Mouse (Mus musculus) lung, postnatal 0 days (tissue): Measurements from ENCODE around the gene Trank1. TPM values are rescaled to one million over a fixed set of nuclear protein-coding genes. Genes with fewer than 3 reads are reported as not detected.

Experiments used
- ATAC-seq: fragments of 200-750 bp; cut with Nextera tagmentation; 2 replicates; pipeline ENCODE4 v1.8.0; 2017; ENCODE audit warnings: moderate library complexity
- DNase-seq: peaks from one replicate; pipeline ENCODE4 v3.0.0-alpha.2; 2016; ENCODE audit warnings: low spot score
- H3K27ac ChIP-seq: fragments of 300-500 bp; sonication (generic); 2 replicates; pipeline ENCODE4 v1.5.1; 2014; ENCODE audit warnings: antibody characterized with exemption, mild to moderate bottlenecking, low read length, mixed read lengths
- H3K27me3 ChIP-seq: fragments of 300-500 bp; sonication (generic); replicated peaks from 2 replicates; pipeline ENCODE4 v1.6.1; 2014; ENCODE audit warnings: low read length, mixed read lengths; ENCODE audit not compliant: insufficient read depth
- H3K36me3 ChIP-seq: fragments of 300-500 bp; sonication (generic); 2 replicates; pipeline ENCODE4 v1.6.1; 2014; ENCODE audit warnings: low read length, mixed read lengths; ENCODE audit not compliant: insufficient read depth
- H3K4me1 ChIP-seq: fragments of 300-500 bp; sonication (generic); 2 replicates; pipeline ENCODE4 v1.6.1; 2014; ENCODE audit warnings: antibody characterized with exemption, low read depth, low read length, mixed read lengths; ENCODE audit not compliant: insufficient read depth
- H3K4me2 ChIP-seq: fragments of 300-500 bp; sonication (generic); replicated peaks from 2 replicates; pipeline ENCODE4 v1.6.1; 2014; ENCODE audit warnings: low read depth, mild to moderate bottlenecking, low read length, moderate library complexity, mixed read lengths
- H3K4me3 ChIP-seq: fragments of 300-500 bp; sonication (generic); 2 replicates; pipeline ENCODE4 v1.5.1; 2014; ENCODE audit warnings: low read depth, low read length
- H3K9ac ChIP-seq: fragments of 300-500 bp; sonication (generic); replicated peaks from 2 replicates; pipeline ENCODE4 v1.6.1; 2014; ENCODE audit warnings: low read depth, mild to moderate bottlenecking
- H3K9me3 ChIP-seq: fragments of 300-500 bp; sonication (generic); 2 replicates; pipeline ENCODE4 v1.6.1; 2016; ENCODE audit warnings: low read length, mixed read lengths
- CTCF ChIP-seq: IDR thresholded peaks from 2 replicates; pipeline ENCODE4 v1.5.1; 2016; ENCODE audit warnings: antibody characterized with exemption, mild to moderate bottlenecking
- EP300 ChIP-seq: IDR thresholded peaks from 2 replicates; pipeline ENCODE4 v1.6.1; 2016; ENCODE audit warnings: antibody characterized with exemption, mild to moderate bottlenecking, control low read depth
- WGBS: fragments of 180-500 bp; shearing (Covaris S2); extraction: QIAGEN DNeasy Blood & Tissue Kit; methylation state at CpG from one replicate; pipeline ENCODE4 v1.1.7; 2014; 5-methylcytosine and 5-hydroxymethylcytosine counted together
- polyA plus RNA-seq: library from polyadenylated mRNA; unstranded; fragments of >200 nt; fragmentation: Nextera tagmentation; extraction: Ambion mirVana; gene quantifications from 2 replicates; pipeline ENCODE4 v1.2.1, GENCODE M21; 2015

Trank1 gene
- polyA plus RNA-seq, result 0.02 and 0.08 TPM in 2 replicates

- WGBS, result 14% methylated on average over 51 of the region's 72 CpGs
Measured at GRCm38 (mm10) chr9:111311031-111311842, at the start of gene Trank1. TSS of gene Trank1 (plus strand) at chr9:111311739.

GRCm38 (mm10) chr9:111267998-111268397 lies 43.5 kb upstream of the Trank1 start:
- Histone ChIP-seq H3K9ac (no peak overlapping the region), H3K27ac (no peak overlapping the region), H3K36me3 (no peaks in the 10 kb centered on the region), H3K4me1 (peaks cover 8% of the 10 kb centered on the region; the same call in 1 of the 2 replicates), H3K9me3 (no peaks in the 10 kb centered on the region), H3K4me2 (no peak overlapping the region), H3K4me3 (no peak overlapping the region), H3K27me3 (no peaks in the 10 kb centered on the region)
- WGBS, result 98% methylated on average over 2 of the region's 2 CpGs
- DNase-seq (no peak), ATAC-seq (no peak)
- TF ChIP-seq CTCF, result no peak
- no peak for TF ChIP-seq EP300

More at GRCm38 (mm10) chr9:111311031-111311842, at the start of gene Trank1:
- H3K4me3 ChIP-seq, result peak within 1 kb of the TSS; percentile 37
- no peak within 1 kb of the TSS for H3K27ac ChIP-seq
- no peak within 1 kb of the TSS for H3K9ac ChIP-seq
- peaks cover 30% of the 10 kb centered on the region for H3K27me3 ChIP-seq
- TF ChIP-seq EP300, result no peak
- TF ChIP-seq CTCF, result no peak
- ATAC-seq, result peak; percentile 40
- DNase-seq, result no peak
- H3K4me2 ChIP-seq, result peak within 1 kb of the TSS; percentile 62
- 0 out of 2 replicates have a peak, but pooled peaks cover 5% of the 10 kb centered on the region for H3K4me1 ChIP-seq
- no peaks in the 10 kb centered on the region for H3K36me3 ChIP-seq
- no peaks in the 10 kb centered on the region for H3K9me3 ChIP-seq

GRCm38 (mm10) chr9:111270606-111271005 lies 40.9 kb upstream of the Trank1 start:
- peak overlapping the region; percentile 64 for H3K4me3 ChIP-seq
- H3K4me2 ChIP-seq, result peak overlapping the region; percentile 73
- peak overlapping the region; percentile 65; the same call in 1 of the 2 replicates for H3K9ac ChIP-seq
- no peaks in the 10 kb centered on the region for H3K27me3 ChIP-seq
- H3K9me3 ChIP-seq, result no peaks in the 10 kb centered on the region
- ATAC-seq, result no peak
- 6% methylated on average over 5 of the region's 5 CpGs for WGBS
- H3K4me1 ChIP-seq, result peaks cover 26% of the 10 kb centered on the region; the same call in 1 of the 2 replicates
- no peak for TF ChIP-seq CTCF
- TF ChIP-seq EP300, result no peak
- no peaks in the 10 kb centered on the region for H3K36me3 ChIP-seq
- no peak for DNase-seq
- peak overlapping the region; percentile 88 for H3K27ac ChIP-seq

- Histone ChIP-seq H3K4me1 (peaks cover 26% of the 10 kb centered on the region; the same call in 1 of the 2 replicates), H3K9me3 (no peaks in the 10 kb centered on the region), H3K9ac (peak overlapping the region; percentile 65), H3K4me3 (peak overlapping the region; percentile 64), H3K4me2 (peak overlapping the region; percentile 73), H3K27ac (peak overlapping the region; percentile 88), H3K36me3 (no peaks in the 10 kb centered on the region), H3K27me3 (no peaks in the 10 kb centered on the region)
- 0% methylated on average over 32 of the region's 32 CpGs for WGBS
- DNase-seq, result peak; percentile 60
- peak; percentile 47 for ATAC-seq
- no peak for TF ChIP-seq CTCF
- no peak for TF ChIP-seq EP300
Measured at GRCm38 (mm10) chr9:111271056-111271433, 40.5 kb upstream of the Trank1 start.

- ATAC-seq, result peak; percentile 97
- peak within 1 kb of the TSS; percentile 64 for H3K4me3 ChIP-seq
- H3K36me3 ChIP-seq, result no peaks in the 10 kb centered on the region
- DNase-seq, result peak; percentile 100
- peak within 1 kb of the TSS; percentile 89 for H3K9ac ChIP-seq
- peak within 1 kb of the TSS; percentile 73 for H3K4me2 ChIP-seq
- no peaks in the 10 kb centered on the region for H3K9me3 ChIP-seq
- peak within 1 kb of the TSS; percentile 98 for H3K27ac ChIP-seq
- under 1% methylated on average over 63 of the region's 64 CpGs for WGBS
- H3K27me3 ChIP-seq, result no peaks in the 10 kb centered on the region
- TF ChIP-seq EP300 (no peak), CTCF (no peak; the same call in 1 of the 2 replicates)
- H3K4me1 ChIP-seq, result peaks cover 26% of the 10 kb centered on the region; the same call in 1 of the 2 replicates
Measured at GRCm38 (mm10) chr9:111271434-111272160, 39.9 kb upstream of the Trank1 start, which contains the start of the genes Mlh1 and Epm2aip1. TSS of gene Mlh1 (minus strand) at chr9:111271791. TSS of gene Epm2aip1 (plus strand) at chr9:111271929.

- DNase-seq (no peak), ATAC-seq (no peak)
- no peaks in the 10 kb centered on the region for H3K27me3 ChIP-seq
- WGBS, result 1% methylated on average over 19 of the region's 19 CpGs
- no peaks in the 10 kb centered on the region for H3K36me3 ChIP-seq
- peak overlapping the region; percentile 64 for H3K4me3 ChIP-seq
- H3K9me3 ChIP-seq, result no peaks in the 10 kb centered on the region
- TF ChIP-seq CTCF, result no peak
- TF ChIP-seq EP300, result no peak
- H3K9ac ChIP-seq, result peak overlapping the region; percentile 89
- peak overlapping the region; percentile 70 for H3K4me2 ChIP-seq
- peak overlapping the region; percentile 98 for H3K27ac ChIP-seq
- peaks cover 26% of the 10 kb centered on the region; the same call in 1 of the 2 replicates for H3K4me1 ChIP-seq
Measured at GRCm38 (mm10) chr9:111272356-111272755, 39.2 kb upstream of the Trank1 start.
